Mouse (Mus musculus): ENCODE measurements around the gene Dlgap4.
"Not testable (repeated sequence)": the region's sequence is repeated elsewhere in the genome, so short reads cannot be mapped to it uniquely, and the experiment has no call there.

Dlgap4 gene

GRCm38 (mm10) chr2:156802116-156802515, 188.6 kb downstream of the Dlgap4 start:
- not testable (repeated sequence) for DNase-seq (ENCODE audit: low read depth, low spot score)

- no peak for DNase-seq (ENCODE audit: low read depth, low spot score)
Measured at GRCm38 (mm10) chr2:156803698-156804372, 190.3 kb downstream of the Dlgap4 start.

- no peak for DNase-seq (ENCODE audit: low read depth, low spot score)
Measured at GRCm38 (mm10) chr2:156804589-156804988, 191.1 kb downstream of the Dlgap4 start.

GRCm38 (mm10) chr2:156806886-156807285, 193.4 kb downstream of the Dlgap4 start:
- no peak for DNase-seq (ENCODE audit: low read depth, low spot score)

GRCm38 (mm10) chr2:156809579-156809978, 196.1 kb downstream of the Dlgap4 start:
- DNase-seq (ENCODE audit: low read depth, low spot score): peak; percentile 47

GRCm38 (mm10) chr2:156810716-156811115, 197.2 kb downstream of the Dlgap4 start:
- DNase-seq (ENCODE audit: low read depth, low spot score): no peak

GRCm38 (mm10) chr2:156811556-156811955, 198.1 kb downstream of the Dlgap4 start:
- no peak for DNase-seq (ENCODE audit: low read depth, low spot score)
